Mouse (Mus musculus): ENCODE data around the gene Emc9. TPM values are rescaled to one million over a fixed set of nuclear protein-coding genes. Genes with fewer than 3 reads are reported as not detected.
A peak's percentile ranks its signal among the peaks of the same experiment; 100 is the strongest.

Emc9 gene
- polyA plus RNA-seq, 1 experiment, result 56.3 TPM

DNA sequence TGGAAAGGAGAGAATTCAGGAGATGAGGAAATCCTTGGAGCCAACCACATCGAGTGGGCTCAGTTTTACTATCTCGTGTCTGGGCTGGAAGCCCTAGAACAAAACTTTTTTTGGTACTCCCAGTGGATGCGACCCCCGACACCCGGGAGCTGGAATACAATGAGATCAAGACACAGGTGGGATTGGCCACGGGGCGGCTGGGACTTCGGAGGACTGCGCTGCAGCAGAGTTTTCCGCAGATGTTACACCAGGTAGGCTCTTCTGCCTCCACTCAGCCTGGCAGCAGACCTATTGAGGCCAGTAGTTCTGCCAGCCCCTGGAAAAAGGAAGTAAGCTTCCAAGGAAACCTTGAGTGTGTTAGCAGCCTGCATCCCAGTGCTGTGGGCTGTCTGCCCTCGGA lies 21.9 kb downstream of the Emc9 start:
- DNase-seq (ENCODE audit: extremely low spot score in 1 of 2, low spot score in 1 of 2), result no peak

DNA sequence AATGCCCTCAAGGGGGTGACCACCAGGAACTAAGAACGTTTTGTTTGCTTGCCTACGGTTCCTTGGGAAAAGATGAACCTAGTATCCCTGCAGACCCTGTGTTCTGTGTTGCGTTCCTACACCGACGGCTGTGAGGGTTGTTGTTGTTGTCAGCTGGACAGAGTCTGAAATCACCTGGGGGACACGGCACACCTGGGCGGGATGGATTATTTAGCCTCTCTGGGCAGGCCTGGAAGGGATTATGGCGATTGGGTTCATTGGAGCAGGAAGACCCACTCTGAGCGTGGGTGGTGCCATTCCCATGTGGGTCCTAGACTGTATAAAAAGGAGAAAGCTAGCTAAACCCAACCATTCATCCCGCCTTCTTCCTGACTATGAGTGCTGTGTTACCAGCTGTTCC lies 23.2 kb downstream of the Emc9 start:
- no peak for DNase-seq (ENCODE audit: extremely low spot score in 1 of 2, low spot score in 1 of 2)

DNA sequence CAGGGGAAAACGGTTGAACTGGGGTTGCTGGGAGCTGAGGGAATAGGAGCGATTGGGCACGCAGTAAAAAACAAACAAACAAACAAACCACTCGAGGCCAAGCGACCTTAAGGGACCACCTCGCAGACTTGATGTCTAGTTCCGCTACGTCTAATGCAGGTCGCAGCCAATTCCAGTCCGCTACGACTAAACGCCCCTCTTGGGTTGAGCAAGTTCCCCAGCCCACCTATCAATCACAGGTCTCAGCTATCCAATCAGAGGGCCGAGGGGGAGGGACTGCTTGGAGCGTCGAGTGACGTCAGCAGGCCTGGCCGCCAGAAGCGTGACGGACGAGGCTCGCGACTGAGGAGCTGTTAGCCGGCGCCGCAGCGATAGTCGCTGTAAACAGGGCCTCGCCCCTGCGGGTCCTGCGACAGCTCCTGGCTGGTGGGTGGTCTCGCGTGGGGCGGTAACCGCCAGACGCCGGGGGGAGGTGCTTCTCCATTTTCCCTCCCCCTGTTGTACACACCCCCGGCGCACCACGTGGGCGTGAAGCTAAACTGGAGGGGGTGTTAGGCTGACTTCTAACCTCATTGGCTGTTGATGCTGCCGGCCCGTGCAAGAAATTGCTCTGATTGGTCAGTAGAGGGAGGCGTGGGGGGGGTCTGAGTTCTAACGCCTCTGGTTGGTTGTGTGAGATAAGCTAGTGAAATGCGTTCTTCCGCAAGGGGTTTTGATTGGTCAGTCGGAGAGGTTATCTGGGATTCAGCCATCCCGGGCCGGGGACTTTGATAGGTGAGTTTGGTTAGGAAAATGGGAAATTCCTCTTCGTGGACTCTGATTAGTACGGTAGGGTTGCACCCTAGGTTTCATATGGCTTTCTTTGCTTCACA lies 24.7 kb downstream of the Emc9 start, which contains the start of gene A730061H03Rik:
A730061H03Rik (minus strand) TSS at position 205 of the 872 bp plus-strand sequence.
- DNase-seq (ENCODE audit: extremely low spot score in 1 of 2, low spot score in 1 of 2), result peak; percentile 99

DNA sequence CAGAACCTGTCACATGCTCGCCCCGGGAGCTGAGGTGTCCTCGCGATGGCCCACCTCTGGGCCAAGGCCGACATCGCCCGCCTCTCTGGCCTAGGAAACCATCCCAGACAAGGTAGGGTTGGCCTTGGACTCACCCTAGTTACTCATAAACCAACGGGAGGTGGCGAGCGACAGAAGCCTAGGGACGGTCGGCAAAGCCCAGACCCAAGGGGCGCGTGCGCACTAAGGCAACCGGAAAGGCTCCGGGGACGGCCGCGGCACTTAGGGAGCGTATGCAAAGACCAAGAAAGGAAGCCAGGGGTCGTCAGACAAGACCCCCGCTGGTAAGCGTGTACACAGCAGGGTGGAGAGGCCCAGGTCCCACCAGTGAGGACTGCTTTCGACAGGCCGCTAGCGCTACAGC lies 25.3 kb downstream of the Emc9 start, which contains the start of gene Dcaf11:
Dcaf11 (plus strand) TSS at position 208 of the 403 bp plus-strand sequence.
- DNase-seq (ENCODE audit: extremely low spot score in 1 of 2, low spot score in 1 of 2), result peak; percentile 79 to 90

DNA sequence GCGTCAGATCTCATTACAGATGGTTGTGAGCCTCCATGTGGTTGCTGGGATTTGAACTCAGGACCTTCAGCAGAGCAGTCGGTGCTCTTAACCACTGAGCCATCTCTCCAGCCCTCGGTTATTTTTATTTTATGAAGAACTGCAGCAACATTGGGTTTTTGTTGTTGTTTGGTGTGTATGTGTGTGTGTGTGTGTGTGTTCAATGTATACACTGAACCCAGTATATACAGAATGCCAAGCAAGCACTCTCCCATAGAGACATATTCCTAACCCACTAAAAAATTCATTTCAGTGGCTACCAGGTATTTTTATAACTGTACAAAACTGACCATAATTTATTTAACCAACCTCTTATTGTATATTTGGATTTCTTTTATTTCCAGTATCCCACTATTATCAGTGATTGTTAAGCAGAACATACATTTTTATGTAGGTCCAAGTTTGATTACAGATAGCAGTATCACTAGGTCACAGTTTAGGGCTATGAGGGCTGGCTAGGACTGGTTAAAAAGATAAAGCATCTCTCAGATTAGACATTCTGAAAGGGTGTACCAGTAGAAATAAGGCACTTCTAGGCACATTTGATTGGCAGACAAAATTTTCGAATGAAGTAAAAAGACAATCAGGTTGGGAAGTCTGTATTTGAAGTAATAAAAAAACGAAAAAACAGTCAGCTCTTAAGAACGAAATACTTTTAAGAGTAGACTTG lies 26.2 kb downstream of the Emc9 start:
- DNase-seq (ENCODE audit: extremely low spot score in 1 of 2, low spot score in 1 of 2), result no peak

DNA sequence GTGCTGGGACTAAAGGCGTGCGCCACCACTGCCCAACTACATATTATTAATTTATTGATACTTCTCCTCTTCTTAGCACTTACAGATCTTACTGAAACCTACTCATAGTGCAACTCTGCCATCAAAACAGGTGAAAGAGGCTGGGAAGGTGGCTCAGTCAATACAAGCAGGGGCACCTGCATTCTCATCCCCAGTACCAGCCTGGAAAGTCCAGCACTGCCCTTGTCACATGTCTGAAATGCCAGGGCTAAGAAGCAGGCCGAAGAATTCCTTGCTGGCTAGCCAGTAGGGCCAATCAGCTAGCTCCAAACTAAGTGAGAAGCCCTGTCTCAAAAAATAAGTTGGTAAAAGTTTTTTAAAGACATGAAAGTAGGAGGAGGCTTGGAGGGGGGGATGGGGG lies 27.5 kb downstream of the Emc9 start:
- DNase-seq (ENCODE audit: extremely low spot score in 1 of 2, low spot score in 1 of 2), result no peak

DNA sequence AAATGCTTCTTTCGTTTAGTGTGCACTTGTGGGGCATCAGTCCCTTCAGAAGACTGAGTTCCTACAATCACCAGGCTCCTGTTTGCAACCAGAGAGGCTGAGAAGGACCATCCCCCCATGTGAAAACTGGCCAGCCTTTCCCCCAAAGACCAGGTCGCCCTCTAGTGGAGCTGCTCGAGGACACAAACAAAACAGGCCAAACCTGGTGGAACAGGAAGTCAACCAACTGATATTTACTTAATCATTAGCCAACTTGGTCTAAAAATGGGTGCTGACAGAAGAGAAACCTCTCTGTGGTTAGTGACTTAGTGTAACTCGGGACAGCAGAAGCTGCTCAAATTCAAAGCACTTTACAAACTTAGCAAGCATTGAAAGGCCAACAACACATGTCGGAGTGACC lies 28.1 kb downstream of the Emc9 start:
- peak in 1 of 2 experiments; percentile 84 for DNase-seq (ENCODE audit: extremely low spot score in 1 of 2, low spot score in 1 of 2)

DNA sequence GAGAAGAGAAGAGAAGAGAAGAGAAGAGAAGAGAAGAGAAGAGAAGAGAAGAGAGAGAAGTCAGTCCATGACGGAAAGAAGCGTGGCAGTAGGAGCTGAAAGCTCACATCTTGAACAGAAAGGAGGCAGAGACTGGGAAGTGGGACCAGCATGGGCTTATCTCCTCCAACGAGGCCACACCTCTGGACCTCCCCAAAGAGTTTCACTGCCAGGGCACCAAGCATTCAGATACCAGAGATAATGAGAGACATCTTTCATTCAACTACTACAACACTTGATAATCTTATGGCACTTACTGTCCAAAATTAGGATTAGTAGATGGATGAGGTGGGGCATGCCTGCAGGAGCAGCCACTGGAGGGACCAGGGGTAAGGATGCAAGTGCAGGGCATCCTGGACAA lies 29.3 kb downstream of the Emc9 start:
- DNase-seq (ENCODE audit: extremely low spot score in 1 of 2, low spot score in 1 of 2), result no peak

DNA sequence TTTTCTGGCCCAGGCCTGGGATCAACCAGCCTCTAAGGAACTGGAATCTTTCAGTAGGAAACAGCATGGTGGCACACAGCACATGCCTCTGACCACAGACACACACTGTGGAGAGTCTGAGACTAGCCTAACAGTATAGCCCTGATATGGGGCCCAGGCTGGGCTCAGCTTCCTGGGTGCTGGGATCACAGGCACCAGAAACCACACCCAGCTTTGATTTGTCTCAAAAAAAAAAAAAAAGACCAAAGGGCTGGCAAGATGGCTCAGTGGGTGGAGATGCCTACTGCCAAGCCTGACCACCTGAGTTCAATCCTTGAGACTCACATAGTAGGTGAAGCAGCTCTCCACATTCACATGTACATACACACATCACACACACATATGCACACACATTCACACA lies 30.5 kb downstream of the Emc9 start:
- no peak for DNase-seq (ENCODE audit: extremely low spot score in 1 of 2, low spot score in 1 of 2)

DNA sequence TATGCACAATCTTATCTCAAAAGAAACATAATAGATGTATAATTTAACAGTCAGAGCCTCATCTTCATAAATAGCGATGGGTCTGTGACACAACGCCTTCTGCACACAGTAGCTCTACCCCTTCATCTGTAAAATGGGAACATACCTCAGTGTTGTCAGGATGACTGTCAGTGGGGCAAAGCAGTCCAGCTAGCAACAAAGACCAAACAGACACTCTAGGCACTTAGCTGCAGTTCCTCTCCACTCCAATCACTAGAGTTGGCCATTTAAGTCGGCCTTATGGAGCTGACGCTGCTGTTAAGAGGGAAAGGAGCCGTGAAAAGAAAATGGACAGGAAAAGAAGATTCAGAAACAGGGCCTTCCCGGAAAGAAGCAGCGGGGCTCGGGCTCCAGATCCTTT lies 33.3 kb downstream of the Emc9 start:
- DNase-seq (ENCODE audit: extremely low spot score in 1 of 2, low spot score in 1 of 2), result no peak

DNA sequence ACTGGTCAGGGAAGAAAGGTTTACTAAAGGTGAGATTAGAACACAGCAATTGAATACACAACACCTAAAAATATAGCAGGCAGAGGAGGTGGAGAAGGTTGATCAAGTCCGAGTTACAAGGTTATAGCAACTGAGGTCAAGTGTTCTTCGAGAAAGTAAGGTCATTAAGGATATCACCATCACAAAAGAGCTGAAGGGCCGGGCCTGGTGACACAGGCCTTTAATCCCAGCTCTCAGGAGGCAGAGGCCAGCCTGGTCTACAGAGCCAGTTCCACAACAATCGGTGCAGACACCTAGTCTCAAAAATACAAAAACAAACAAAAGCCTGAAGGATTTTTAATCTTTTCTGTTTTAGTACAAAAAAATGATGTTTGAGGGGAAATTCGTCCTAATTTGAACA lies 33.8 kb downstream of the Emc9 start:
- DNase-seq (ENCODE audit: extremely low spot score in 1 of 2, low spot score in 1 of 2), result no peak

DNA sequence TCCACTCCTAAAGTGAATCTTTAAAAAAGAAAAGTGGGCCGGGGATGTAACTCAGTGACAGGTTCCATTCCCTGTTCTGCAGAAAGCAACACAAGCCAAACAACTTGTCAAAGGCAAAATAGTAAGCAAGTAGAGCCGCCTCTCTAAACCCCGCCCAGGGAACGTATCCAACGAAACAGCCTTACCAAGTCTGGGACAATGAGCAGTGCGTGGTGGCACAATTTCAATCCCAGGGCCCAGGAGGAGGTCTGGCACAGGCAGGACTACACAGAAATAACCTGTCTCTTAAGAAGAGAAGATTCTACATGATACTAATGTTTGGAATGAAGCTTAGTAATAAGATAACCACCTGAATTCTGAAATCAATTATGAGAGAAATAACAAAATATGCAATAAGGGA lies 34.9 kb downstream of the Emc9 start:
- DNase-seq (ENCODE audit: extremely low spot score in 1 of 2, low spot score in 1 of 2), result no peak

DNA sequence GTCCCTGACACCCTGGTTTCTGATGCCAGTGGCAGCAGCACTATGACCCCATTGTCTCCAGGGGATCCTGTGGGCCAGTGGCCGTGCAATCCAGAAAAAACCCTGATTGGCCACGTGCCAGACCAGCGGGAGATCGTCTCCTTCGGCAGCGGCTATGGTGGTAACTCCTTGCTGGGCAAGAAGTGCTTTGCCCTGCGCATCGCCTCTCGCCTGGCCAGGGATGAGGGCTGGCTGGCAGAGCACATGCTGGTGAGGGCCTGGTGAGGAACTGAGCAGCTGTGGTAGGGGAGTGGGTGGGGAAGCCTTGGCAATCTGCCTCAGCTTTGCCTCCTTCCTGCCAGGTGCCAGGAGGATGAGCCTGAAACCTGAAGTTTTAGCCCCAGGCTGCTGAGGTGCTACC lies 40.8 kb downstream of the Emc9 start:
- DNase-seq (ENCODE audit: extremely low spot score in 1 of 2, low spot score in 1 of 2), result no peak

DNA sequence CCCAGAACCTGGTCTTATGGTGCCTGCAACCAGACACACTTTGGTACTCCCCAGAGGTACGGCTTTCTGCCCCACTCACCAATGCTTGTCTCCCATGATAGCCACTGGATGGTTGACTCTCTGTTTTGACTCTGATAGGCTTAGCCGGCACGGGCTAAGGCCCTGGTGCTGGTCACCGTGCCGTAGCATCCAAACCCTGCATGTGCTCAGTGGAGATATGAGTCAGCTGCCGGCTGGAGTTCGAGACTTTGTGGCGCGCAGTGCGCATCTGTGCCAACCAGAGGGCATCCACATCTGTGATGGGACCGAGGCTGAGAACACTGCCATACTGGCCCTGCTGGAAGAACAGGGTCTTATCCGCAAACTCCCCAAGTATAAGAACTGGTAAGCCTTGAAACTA lies 42.8 kb downstream of the Emc9 start:
- DNase-seq (ENCODE audit: extremely low spot score in 1 of 2, low spot score in 1 of 2), result no peak

DNA sequence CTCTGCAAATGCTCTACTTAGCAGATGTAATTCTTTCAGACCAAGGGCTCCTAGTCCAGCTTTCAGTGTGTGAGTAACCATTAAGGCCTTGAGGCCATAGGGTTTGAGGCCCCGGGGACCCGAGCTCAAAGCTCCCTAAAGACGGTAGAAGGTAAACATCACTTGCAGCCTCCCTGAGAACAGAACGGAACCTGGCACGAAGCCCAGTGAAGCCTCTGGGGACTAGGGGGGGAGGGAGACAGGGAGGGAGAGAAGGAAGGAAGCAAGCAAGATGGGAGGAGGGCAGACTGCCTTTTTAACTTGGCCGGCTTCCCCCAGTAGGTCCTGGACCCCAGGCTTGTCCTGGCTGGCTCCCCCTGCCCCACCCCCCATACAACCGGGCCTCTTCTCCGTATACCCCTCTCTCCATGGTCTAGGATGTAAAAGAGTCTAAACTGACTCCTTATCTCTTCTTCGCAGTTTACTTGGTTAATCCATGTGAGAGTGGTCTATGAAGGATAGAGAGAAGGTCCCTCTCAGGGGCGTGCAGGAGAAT lies 44.2 kb downstream of the Emc9 start:
- peak in 1 of 2 experiments; percentile 83 for DNase-seq (ENCODE audit: extremely low spot score in 1 of 2, low spot score in 1 of 2)

DNA sequence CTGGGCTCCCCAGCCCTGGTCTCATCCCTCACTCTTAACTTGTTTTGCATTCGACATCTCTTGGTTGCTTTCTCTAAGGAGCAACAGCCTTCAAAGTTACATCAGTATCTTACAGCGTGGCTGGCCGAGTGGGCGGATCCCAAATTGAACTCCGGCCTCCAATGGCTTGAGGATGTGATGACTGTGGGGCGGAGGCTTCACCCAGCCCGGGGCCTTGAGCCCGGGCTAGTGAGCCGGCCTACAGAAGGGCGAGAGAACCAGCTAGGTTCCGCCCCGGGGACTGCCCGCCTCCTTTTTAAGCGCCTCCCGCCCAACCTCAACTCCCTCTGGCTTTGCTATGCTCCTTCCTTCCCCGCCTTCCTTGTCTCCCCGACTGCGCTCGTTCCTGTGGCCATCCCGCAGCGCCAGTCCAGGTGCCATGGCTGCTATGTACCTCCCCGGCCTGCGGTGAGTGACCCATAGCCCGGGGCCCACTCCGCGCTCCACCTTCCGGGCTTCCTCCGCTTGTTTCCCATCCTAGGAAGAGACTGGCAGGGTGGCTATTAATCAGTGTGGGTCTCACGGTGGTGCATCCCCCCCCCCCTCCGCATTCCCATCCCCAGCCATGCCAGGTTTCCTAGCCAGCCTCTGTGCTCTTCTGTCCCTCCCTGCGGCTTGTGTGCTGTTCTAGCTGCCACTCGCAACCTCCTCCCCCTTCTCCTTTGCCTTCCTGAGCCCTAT lies 44.9 kb downstream of the Emc9 start, which contains the start of gene Pck2:
Pck2 (plus strand) TSS at position 200 of the 720 bp plus-strand sequence.
- DNase-seq (ENCODE audit: extremely low spot score in 1 of 2, low spot score in 1 of 2), result peak; percentile 48 to 79

DNA sequence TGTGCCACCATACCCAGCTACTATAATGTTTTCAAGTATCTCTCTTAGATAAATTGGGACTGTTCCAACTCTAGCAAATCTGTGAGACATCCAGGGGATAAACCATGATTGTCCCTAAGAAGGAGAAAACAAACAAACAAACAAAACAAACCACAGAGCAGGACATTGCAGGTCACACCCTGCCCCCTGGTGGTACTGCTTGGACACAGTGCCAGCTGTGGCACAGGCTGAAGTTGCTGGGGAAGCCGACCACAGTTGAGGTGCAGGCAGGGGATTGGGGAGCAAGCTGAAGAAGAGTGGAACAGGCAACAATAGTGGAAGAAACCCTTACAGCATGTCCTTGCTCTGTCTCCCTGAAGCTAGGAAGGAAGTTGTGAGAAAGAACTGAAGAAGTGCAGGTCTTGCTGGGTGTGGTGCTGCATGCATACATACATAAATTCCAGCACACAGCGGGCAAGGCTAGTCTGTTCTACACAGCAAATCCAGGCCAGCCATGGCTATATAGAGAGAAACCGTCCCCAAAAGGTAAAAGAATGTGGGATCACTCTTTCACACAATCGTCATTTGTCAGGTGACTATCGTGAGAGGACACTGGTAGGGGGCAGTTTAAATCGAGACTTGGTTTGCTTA lies 48.9 kb downstream of the Emc9 start:
- peak in 1 of 2 experiments; percentile 44 for DNase-seq (ENCODE audit: extremely low spot score in 1 of 2, low spot score in 1 of 2)
